Comparison of ENCODE assay signal across 16 mouse cellular contexts in genomic region chr10:75054125-75054524, GRCm38 (mm10). TPM values are rescaled to one million over a fixed set of nuclear protein-coding genes. Genes with fewer than 3 reads are reported as not detected.
A peak's percentile ranks its signal among the peaks of the same experiment; 100 is the strongest.
DNase-seq lines count a peak whose midpoint lies in the region; ATAC-seq lines count a peak whose summit lies in the region.
"Had no signal": no experiment of that assay in that cellular context is flagged by ENCODE, and none has a peak within 500 bp of the region (broad histone marks: within the 10 kb centered on the region; RNA-seq: fewer than 3 reads in every experiment).

No protein-coding gene starts in this region.

- peak; percentile 84 to 85 for DNase-seq in adrenal gland, adult (ENCODE audit: inconsistent age in 2 of 2, low spot score in 1 of 2)
- DNase-seq in adrenal gland, postnatal 4 days (ENCODE audit: low spot score in 2 of 2), result no peak
- DNase-seq in ovary, adult 18-20 months (ENCODE audit: low spot score), result peak; percentile 89
- no peak for DNase-seq in ovary, postnatal 14 days (ENCODE audit: low spot score)
- DNase-seq in testis, postnatal 14 days (ENCODE audit: low spot score), result peak; percentile 82
- DNase-seq in layer of hippocampus, postnatal 25 days (ENCODE audit: extremely low spot score in 1 of 2, low spot score in 1 of 2), result no peak
- DNase-seq: lung, embryonic 14.5 days had no signal

- H3K9me3 ChIP-seq in midbrain, embryonic 13.5 days, result no peaks in the 10 kb centered on the region
- H3K9me3 ChIP-seq: embryonic facial prominence, embryonic 12.5 days; forebrain, embryonic 15.5 days had no signal

- H3K27me3 ChIP-seq in midbrain, embryonic 13.5 days, result no peaks in the 10 kb centered on the region
- H3K27me3 ChIP-seq: embryonic facial prominence, embryonic 12.5 days; forebrain, embryonic 15.5 days had no signal

- 81% methylated on average over 6 of the region's 6 CpGs for WGBS in midbrain, embryonic 13.5 days

- H3K36me3 ChIP-seq in midbrain, embryonic 13.5 days, result no peaks in the 10 kb centered on the region; the same call in 1 of the 2 replicates
- H3K36me3 ChIP-seq: embryonic facial prominence, embryonic 12.5 days; forebrain, embryonic 15.5 days had no signal

- no peak overlapping the region for H3K4me3 ChIP-seq in midbrain, embryonic 13.5 days (replicated peaks)
- H3K4me3 ChIP-seq: embryonic facial prominence, embryonic 12.5 days; forebrain, embryonic 15.5 days had no signal

- H3K27ac ChIP-seq in midbrain, embryonic 13.5 days, result no peak overlapping the region
- H3K27ac ChIP-seq: embryonic facial prominence, embryonic 12.5 days; forebrain, embryonic 15.5 days; hindbrain, postnatal 0 days had no signal

- H3K4me2 ChIP-seq in midbrain, embryonic 13.5 days (replicated peaks), result no peak overlapping the region
- H3K4me2 ChIP-seq: embryonic facial prominence, embryonic 12.5 days; forebrain, embryonic 15.5 days; lung, embryonic 14.5 days had no signal

- H3K9ac ChIP-seq in midbrain, embryonic 13.5 days (replicated peaks), result no peak overlapping the region; the same call in 1 of the 2 replicates
- H3K9ac ChIP-seq: embryonic facial prominence, embryonic 12.5 days; forebrain, embryonic 15.5 days; lung, embryonic 14.5 days had no signal

- H3K4me1 ChIP-seq in midbrain, embryonic 13.5 days (replicated peaks), result peaks cover 33% of the 10 kb centered on the region

- ATAC-seq in hematopoietic stem cell, adult 5-6 weeks (replicated peaks in 1 of 2; ENCODE audit: insufficient read depth in 1 of 2, low FRiP score in 2 of 2, low TSS enrichment in 1 of 2, low read depth in 1 of 2, poor library complexity in 2 of 2, severe bottlenecking in 2 of 2), result peak; percentile 18 to 39; a peak in 2 of 4 replicates
- no peak for ATAC-seq in midbrain, embryonic 13.5 days
- ATAC-seq: forebrain, embryonic 15.5 days; hindbrain, postnatal 0 days had no signal

RNA-seq across cellular contexts. Expression of gene Bcr, which starts 6.3 kb away (rescaled TPM):
- total RNA-seq in adrenal gland, postnatal 4 days (2021), result 10 to 100 TPM; 28.2 to 31.7 TPM
- total RNA-seq in hematopoietic stem cell, adult 5-6 weeks (2017), result 20.1 and 34.9 TPM in 2 replicates
- 15.2 and 17.3 TPM in 2 replicates for polyA plus RNA-seq in midbrain, embryonic 13.5 days (2015; fragmentation: Nextera tagmentation; extraction: Ambion mirVana)
- total RNA-seq in layer of hippocampus, postnatal 25 days (2021), result 100 to 1,000 TPM; 107 to 109 TPM
- total RNA-seq: MEL had no signal

RNA-seq across cellular contexts. Expression of gene Rab36, which starts 17.3 kb away (rescaled TPM):
- total RNA-seq in adrenal gland, postnatal 4 days (2021), result 10 to 100 TPM; 23.7 to 23.9 TPM
- total RNA-seq in hematopoietic stem cell, adult 5-6 weeks (2017), result 1.3 and 3.3 TPM in 2 replicates
- 14.8 and 19.7 TPM in 2 replicates for polyA plus RNA-seq in midbrain, embryonic 13.5 days (2015; fragmentation: Nextera tagmentation; extraction: Ambion mirVana)
- 10 to 100 TPM; 26.1 to 35.8 TPM for total RNA-seq in layer of hippocampus, postnatal 25 days (2021)
- total RNA-seq: MEL had no signal

RNA-seq across cellular contexts. Expression of gene Rsph14, which starts 21.7 kb away (rescaled TPM):
- under 1 TPM; 0.25 to 0.34 TPM for total RNA-seq in adrenal gland, postnatal 4 days (2021)
- total RNA-seq in hematopoietic stem cell, adult 5-6 weeks (2017), result not detected in 2 replicates
- polyA plus RNA-seq in midbrain, embryonic 13.5 days (2015; fragmentation: Nextera tagmentation; extraction: Ambion mirVana), result 0.63 and 1.1 TPM in 2 replicates
- under 1 TPM; 0.27 to 0.31 TPM for total RNA-seq in layer of hippocampus, postnatal 25 days (2021)
- total RNA-seq: MEL had no signal
- polyA plus RNA-seq: embryonic facial prominence, embryonic 12.5 days; lung, embryonic 14.5 days; neural tube, embryonic 11.5 days; small intestine, adult 2 months; urinary bladder, adult 2 months had no signal

Comparison
In these comparisons a context has a peak if more than half of its experiments do, and no peak if none do; other contexts are left out.
1. DNase-seq: peak in adrenal gland, adult (2 of 2), ovary, adult 18-20 months (single experiment) and testis, postnatal 14 days (single experiment); none in adrenal gland, postnatal 4 days (0 of 2), ovary, postnatal 14 days (single experiment) and layer of hippocampus, postnatal 25 days (0 of 2).